Mouse (Mus musculus) forebrain, embryonic 14.5 days (tissue): ENCODE data around the gene Bglap2. TPM values are rescaled to one million over a fixed set of nuclear protein-coding genes. Genes with fewer than 3 reads are reported as not detected.
A peak's percentile ranks its signal among the peaks of the same experiment; 100 is the strongest.
"Not testable (repeated sequence)": the region's sequence is repeated elsewhere in the genome, so short reads cannot be mapped to it uniquely, and the experiment has no call there.

Source experiments
- ATAC-seq: fragments of 200-750 bp; cut with Nextera tagmentation; 2 replicates; pipeline ENCODE4 v1.8.0; 2017; ENCODE audit warnings: mild to moderate bottlenecking, moderate library complexity
- DNase-seq: peaks from one replicate; pipeline ENCODE4 v3.0.0-alpha.2; 2015; ENCODE audit warnings: low spot score
- H3K27ac ChIP-seq: fragments of 300-500 bp; sonication (generic); 2 replicates; pipeline ENCODE4 v1.5.1; 2014; ENCODE audit warnings: low read depth, mild to moderate bottlenecking, control low read depth, low read length, moderate library complexity
- H3K27me3 ChIP-seq: fragments of 300-500 bp; sonication (generic); replicated peaks from 2 replicates; pipeline ENCODE4 v1.6.1; 2014; ENCODE audit warnings: low read length, control low read depth, mixed read lengths; ENCODE audit not compliant: control insufficient read depth, insufficient read depth
- H3K36me3 ChIP-seq: fragments of 300-500 bp; sonication (generic); 2 replicates; pipeline ENCODE4 v1.6.1; 2014; ENCODE audit warnings: low read length, control low read depth; ENCODE audit not compliant: control insufficient read depth, insufficient read depth
- H3K4me1 ChIP-seq: fragments of 300-500 bp; sonication (generic); 2 replicates; pipeline ENCODE4 v1.6.1; 2014; ENCODE audit warnings: antibody characterized with exemption, low read length, control low read depth; ENCODE audit not compliant: control insufficient read depth, insufficient read depth
- H3K4me2 ChIP-seq: fragments of 300-500 bp; sonication (generic); 2 replicates; pipeline ENCODE4 v1.6.1; 2014; ENCODE audit warnings: mild to moderate bottlenecking, control low read depth, low read length
- H3K4me3 ChIP-seq: fragments of 300-500 bp; sonication (generic); 2 replicates; pipeline ENCODE4 v1.5.1; 2014; ENCODE audit warnings: low read depth, low read length, control low read depth
- H3K9ac ChIP-seq: fragments of 300-500 bp; sonication (generic); 2 replicates; pipeline ENCODE4 v1.6.1; 2014; ENCODE audit warnings: mild to moderate bottlenecking, low read length, control low read depth, moderate library complexity
- H3K9me3 ChIP-seq: fragments of 300-500 bp; sonication (generic); replicated peaks from 2 replicates; pipeline ENCODE4 v1.6.1; 2016; ENCODE audit warnings: low read length, control low read depth, mixed read lengths; ENCODE audit not compliant: control insufficient read depth
- WGBS: fragments of 180-500 bp; shearing (Covaris S2); extraction: QIAGEN DNeasy Blood & Tissue Kit; methylation state at CpG from one replicate; pipeline ENCODE4 v1.1.7; 2014; 5-methylcytosine and 5-hydroxymethylcytosine counted together
- polyA plus RNA-seq: library from polyadenylated mRNA; unstranded; fragments of >200 nt; fragmentation: Nextera tagmentation; extraction: Ambion mirVana; gene quantifications from 2 replicates; pipeline ENCODE4 v1.2.1, GENCODE M21; 2014

Gene Bglap2
- not detected in 2 replicates for polyA plus RNA-seq

DNA sequence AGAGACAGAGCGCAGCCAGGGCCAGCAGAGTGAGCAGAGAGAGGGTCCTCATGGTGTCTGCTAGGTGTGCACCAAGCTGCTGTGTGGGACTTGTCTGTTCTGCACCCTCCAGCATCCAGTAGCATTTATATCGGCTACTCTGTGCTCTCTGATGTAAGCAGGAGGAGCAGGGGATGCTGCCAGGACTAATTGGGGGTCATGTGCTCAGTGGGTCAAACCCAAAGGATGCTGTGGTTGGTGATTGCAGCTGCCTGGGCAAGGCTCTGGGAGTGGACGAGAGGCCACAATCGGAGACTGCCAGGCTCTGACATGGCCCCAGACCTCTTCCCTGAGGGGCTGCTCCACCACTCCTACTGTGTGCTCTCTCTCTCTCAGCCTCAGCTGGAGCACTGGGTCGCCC, at the start of gene Bglap2:
Bglap2 (minus strand) TSS at position 101 of the 400 bp plus-strand sequence.
- not testable (repeated sequence) for H3K4me2 ChIP-seq, H3K27ac ChIP-seq, ATAC-seq, H3K9ac ChIP-seq, DNase-seq, H3K9me3 ChIP-seq, H3K4me1 ChIP-seq, H3K4me3 ChIP-seq, H3K27me3 ChIP-seq, H3K36me3 ChIP-seq
- WGBS, result 67% methylated on average over 4 of the region's 5 CpGs

DNA sequence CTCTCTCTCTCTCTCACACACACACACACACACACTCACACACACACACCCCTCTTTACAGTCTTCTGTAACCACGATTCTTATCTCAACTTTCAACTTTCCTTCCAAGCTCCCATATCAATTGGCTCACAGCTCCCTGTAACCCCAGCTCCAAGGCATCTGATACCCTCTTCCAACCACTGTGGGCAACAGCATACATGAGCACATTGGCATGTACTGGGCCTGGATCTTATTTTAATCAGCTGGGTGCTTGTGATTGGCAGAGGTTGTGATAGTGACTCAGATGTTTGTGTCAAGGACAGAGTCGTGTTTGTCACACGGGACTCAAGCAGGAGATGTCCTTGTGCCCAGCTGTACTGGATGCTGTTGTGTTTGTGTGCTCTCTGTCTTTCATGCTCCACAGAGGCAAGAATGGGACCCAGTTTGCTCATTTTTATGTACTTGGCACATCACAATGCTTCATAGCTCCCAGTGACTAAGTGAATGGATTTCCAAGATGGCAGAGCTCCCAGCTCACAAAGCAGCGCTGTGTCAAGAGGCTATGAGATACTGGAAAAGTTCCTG, 48.9 kb upstream of the Bglap2 start:
- no peak for ATAC-seq
- no peak overlapping the region for H3K9ac ChIP-seq
- no peak overlapping the region for H3K4me2 ChIP-seq
- H3K27ac ChIP-seq, result no peak overlapping the region
- 86% methylated on average over 4 of the region's 4 CpGs for WGBS
- peaks cover 10% of the 10 kb centered on the region for H3K4me1 ChIP-seq
- H3K9me3 ChIP-seq, result no peaks in the 10 kb centered on the region
- no peak overlapping the region for H3K4me3 ChIP-seq
- no peak for DNase-seq
- H3K27me3 ChIP-seq, result no peaks in the 10 kb centered on the region
- H3K36me3 ChIP-seq, result no peaks in the 10 kb centered on the region

- Histone ChIP-seq H3K9ac (no peak overlapping the region), H3K27me3 (no peaks in the 10 kb centered on the region), H3K36me3 (peaks cover 6% of the 10 kb centered on the region), H3K4me2 (peak overlapping the region; percentile 22; the same call in 1 of the 2 replicates), H3K27ac (no peak overlapping the region), H3K4me3 (no peak overlapping the region), H3K9me3 (no peaks in the 10 kb centered on the region), H3K4me1 (peaks cover 10% of the 10 kb centered on the region)
- 86% methylated on average over 10 of the region's 10 CpGs for WGBS
- ATAC-seq, result no peak
- no peak for DNase-seq
Measured at GRCm38 (mm10) chr3:88425708-88426420, 47.4 kb upstream of the Bglap2 start.

DNA sequence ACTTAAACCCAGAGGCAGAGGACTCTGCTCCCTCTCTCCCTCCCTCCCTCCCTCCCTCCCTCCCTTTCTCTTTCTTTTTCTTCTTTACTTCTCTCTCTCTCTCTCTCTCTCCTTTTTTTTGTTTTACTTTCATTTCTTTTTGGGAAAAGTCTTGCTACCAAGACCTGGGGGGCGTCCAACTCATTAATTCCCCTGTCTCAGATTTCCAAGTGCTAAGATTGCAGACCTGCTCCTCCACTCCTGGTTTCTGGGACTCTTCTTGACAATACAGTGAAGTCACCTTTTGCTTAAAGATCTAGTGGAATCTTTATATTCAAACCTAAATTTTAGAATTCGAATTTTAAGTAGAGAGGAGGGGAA, 46.8 kb upstream of the Bglap2 start:
- H3K9ac ChIP-seq, result no peak overlapping the region
- no peak overlapping the region for H3K4me3 ChIP-seq
- peak overlapping the region; percentile 22; the same call in 1 of the 2 replicates for H3K4me2 ChIP-seq
- H3K4me1 ChIP-seq, result peaks cover 10% of the 10 kb centered on the region
- H3K36me3 ChIP-seq, result peaks cover 11% of the 10 kb centered on the region
- no peaks in the 10 kb centered on the region for H3K27me3 ChIP-seq
- 7% methylated on average over 2 of the region's 2 CpGs for WGBS
- no peaks in the 10 kb centered on the region for H3K9me3 ChIP-seq
- ATAC-seq (peak; percentile 18; the same call in 1 of the 2 replicates), DNase-seq (no peak)
- H3K27ac ChIP-seq, result no peak overlapping the region

GRCm38 (mm10) chr3:88424605-88425329, 46.3 kb upstream of the Bglap2 start, which contains the start of gene Slc25a44:
Slc25a44 (minus strand) TSS chr3:88425139.
- 1% methylated on average over 35 of the region's 35 CpGs for WGBS

GRCm38 (mm10) chr3:88422020-88422720, 43.7 kb upstream of the Bglap2 start:
- peak; percentile 25 for DNase-seq
- H3K4me1 ChIP-seq, result peaks cover 10% of the 10 kb centered on the region
- peaks cover 42% of the 10 kb centered on the region for H3K36me3 ChIP-seq
- 39% methylated on average over 9 of the region's 9 CpGs for WGBS
- ATAC-seq, result no peak
- H3K4me2 ChIP-seq, result no peak overlapping the region
- H3K27ac ChIP-seq, result no peak overlapping the region
- no peaks in the 10 kb centered on the region for H3K9me3 ChIP-seq
- no peak overlapping the region for H3K4me3 ChIP-seq
- H3K9ac ChIP-seq, result peak overlapping the region; percentile 35
- H3K27me3 ChIP-seq, result no peaks in the 10 kb centered on the region

More at GRCm38 (mm10) chr3:88424605-88425329, 46.3 kb upstream of the Bglap2 start, which contains the start of gene Slc25a44:
- no peaks in the 10 kb centered on the region for H3K9me3 ChIP-seq
- H3K27me3 ChIP-seq, result no peaks in the 10 kb centered on the region
- H3K9ac ChIP-seq, result peak within 1 kb of the TSS; percentile 73
- ATAC-seq, result peak; percentile 98
- H3K4me3 ChIP-seq, result peak within 1 kb of the TSS; percentile 63
- DNase-seq, result peak; percentile 99
- H3K36me3 ChIP-seq, result peaks cover 17% of the 10 kb centered on the region
- peaks cover 10% of the 10 kb centered on the region for H3K4me1 ChIP-seq
- H3K4me2 ChIP-seq, result peak within 1 kb of the TSS; percentile 91
- H3K27ac ChIP-seq, result no peak within 1 kb of the TSS

DNA sequence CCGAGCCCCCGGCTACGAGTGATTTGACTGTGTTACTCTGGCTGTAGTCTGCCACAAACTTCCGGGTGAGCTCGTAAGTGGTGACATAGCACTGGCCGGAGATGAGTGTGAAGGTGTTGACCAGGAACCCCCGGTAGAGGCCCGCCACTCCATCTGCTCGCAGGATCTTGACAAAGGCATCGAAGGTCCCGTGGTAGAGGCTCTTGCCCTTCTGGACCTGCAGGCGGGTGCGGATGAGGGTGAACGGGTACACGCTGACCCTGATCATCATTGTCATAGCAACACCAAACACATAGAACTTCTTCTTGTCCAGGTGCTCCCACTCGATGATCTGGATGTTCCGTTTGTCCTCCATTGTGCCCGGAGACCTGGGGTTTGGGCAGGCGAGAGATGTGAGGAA, 42.3 kb upstream of the Bglap2 start:
- Histone ChIP-seq H3K4me2 (no peak overlapping the region), H3K9ac (no peak overlapping the region), H3K9me3 (no peaks in the 10 kb centered on the region), H3K4me1 (peaks cover 10% of the 10 kb centered on the region), H3K27ac (no peak overlapping the region), H3K4me3 (no peak overlapping the region), H3K27me3 (no peaks in the 10 kb centered on the region), H3K36me3 (peaks cover 55% of the 10 kb centered on the region)
- ATAC-seq (no peak), DNase-seq (no peak)
- 96% methylated on average over 19 of the region's 19 CpGs for WGBS

DNA sequence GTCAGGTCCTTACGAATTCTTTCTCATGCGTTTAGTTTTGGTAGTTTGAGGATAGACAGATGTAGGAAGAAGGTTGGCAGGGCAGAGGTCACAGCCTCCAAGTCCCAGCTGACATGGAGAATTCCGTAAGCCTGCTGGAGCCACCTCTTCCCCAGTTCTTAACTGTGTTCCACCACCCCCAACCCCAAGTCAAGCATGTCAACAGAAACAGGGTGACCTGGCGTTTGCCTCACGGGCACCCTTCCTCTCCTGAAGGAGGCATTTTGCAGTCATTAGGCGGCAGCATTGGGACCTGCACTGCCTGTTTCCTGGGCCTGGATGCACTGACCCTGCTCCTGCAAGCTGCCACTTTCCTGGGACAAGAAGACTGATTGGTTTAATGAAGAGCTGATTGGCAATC, 39.5 kb upstream of the Bglap2 start:
- no peak overlapping the region for H3K4me2 ChIP-seq
- H3K9ac ChIP-seq, result no peak overlapping the region
- H3K9me3 ChIP-seq, result no peaks in the 10 kb centered on the region
- H3K27ac ChIP-seq, result no peak overlapping the region
- no peak for ATAC-seq
- no peak overlapping the region for H3K4me3 ChIP-seq
- H3K36me3 ChIP-seq, result peaks cover 79% of the 10 kb centered on the region
- 89% methylated on average over 6 of the region's 6 CpGs for WGBS
- no peak for DNase-seq
- no peaks in the 10 kb centered on the region for H3K27me3 ChIP-seq
- no peaks in the 10 kb centered on the region; the same call in 1 of the 2 replicates for H3K4me1 ChIP-seq
